Mouse (Mus musculus) heart, postnatal 36 days (tissue): Measurements from ENCODE around the gene Glis3. TPM values are rescaled to one million over a fixed set of nuclear protein-coding genes. Genes with fewer than 3 reads are reported as not detected.

Experiments used
- DNase-seq, 2 experiments: peaks; one replicate each; pipeline ENCODE4 v3.0.0; 2021 to 2022
- intact Hi-C: fragments of 180-260 bp; cut with DNase I; formaldehyde crosslinking; loops from one replicate; pipeline ENCODE4 v1.15.1; 2025
- total RNA-seq, 2 experiments: library from RNA; stranded (reverse); gene quantifications; 2 replicates each; pipeline ENCODE4 v1.2.3; 2021

The Glis3 gene
- total RNA-seq, 2 experiments from 2014 or later: 1.6 to 1.9 TPM

- no peak for DNase-seq
- intact Hi-C loops: no loop called here
Measured at GRCm38 (mm10) chr19:28283241-28284097, 396.4 kb downstream of the Glis3 start.

- no peak for DNase-seq
- intact Hi-C loops: no loop called here
Measured at GRCm38 (mm10) chr19:28281405-28281804, 398.5 kb downstream of the Glis3 start.

- DNase-seq: no peak
Measured at GRCm38 (mm10) chr19:28277104-28277503, 402.8 kb downstream of the Glis3 start.

GRCm38 (mm10) chr19:28274501-28274900 lies 405.4 kb downstream of the Glis3 start:
- intact Hi-C loops: no loop called here
- DNase-seq: no peak

More at GRCm38 (mm10) chr19:28277104-28277503, 402.8 kb downstream of the Glis3 start:
- intact Hi-C loops: no loop called here

- no peak for DNase-seq
- intact Hi-C loops: no loop called here
Measured at GRCm38 (mm10) chr19:28273946-28274345, 405.9 kb downstream of the Glis3 start.

GRCm38 (mm10) chr19:28266850-28267249 lies 413.0 kb downstream of the Glis3 start:
- no peak for DNase-seq
- intact Hi-C loops: no loop called here

GRCm38 (mm10) chr19:28265776-28266175 lies 414.1 kb downstream of the Glis3 start:
- DNase-seq: no peak
- intact Hi-C loops: no loop called here

GRCm38 (mm10) chr19:28258907-28259675 lies 420.8 kb downstream of the Glis3 start:
- intact Hi-C loops: no loop called here

GRCm38 (mm10) chr19:28258480-28258879 lies 421.4 kb downstream of the Glis3 start:
- intact Hi-C loops: no loop called here
- no peak for DNase-seq

More at GRCm38 (mm10) chr19:28258907-28259675, 420.8 kb downstream of the Glis3 start:
- no peak for DNase-seq

- DNase-seq: no peak
- intact Hi-C loops: no loop called here
Measured at GRCm38 (mm10) chr19:28247345-28247744, 432.5 kb downstream of the Glis3 start.

- intact Hi-C loops: no loop called here
- no peak for DNase-seq
Measured at GRCm38 (mm10) chr19:28246186-28246585, 433.7 kb downstream of the Glis3 start.

- intact Hi-C loops: no loop called here
- no peak for DNase-seq
Measured at GRCm38 (mm10) chr19:28238073-28238472, 441.8 kb downstream of the Glis3 start.

- DNase-seq: no peak
- intact Hi-C loops: no loop called here
Measured at GRCm38 (mm10) chr19:28237621-28238020, 442.3 kb downstream of the Glis3 start.

- DNase-seq: no peak
- intact Hi-C loops: no loop called here
Measured at GRCm38 (mm10) chr19:28235571-28235970, 444.3 kb downstream of the Glis3 start.

- intact Hi-C loops: no loop called here
- DNase-seq: no peak
Measured at GRCm38 (mm10) chr19:28235096-28235495, 444.8 kb downstream of the Glis3 start.

GRCm38 (mm10) chr19:28234676-28235075 lies 445.2 kb downstream of the Glis3 start:
- intact Hi-C loops: no loop called here
- no peak for DNase-seq

- no peak for DNase-seq
- intact Hi-C loops: no loop called here
Measured at GRCm38 (mm10) chr19:28231511-28231910, 448.4 kb downstream of the Glis3 start.

- DNase-seq: no peak
- intact Hi-C loops: no loop called here
Measured at GRCm38 (mm10) chr19:28227526-28227925, 452.4 kb downstream of the Glis3 start.

- intact Hi-C loops: no loop called here
Measured at GRCm38 (mm10) chr19:28225651-28226050, 454.2 kb downstream of the Glis3 start.

GRCm38 (mm10) chr19:28211630-28212029 lies 468.2 kb downstream of the Glis3 start:
- no peak for DNase-seq
- intact Hi-C loops: no loop called here

More at GRCm38 (mm10) chr19:28225651-28226050, 454.2 kb downstream of the Glis3 start:
- DNase-seq: no peak
